Mouse (Mus musculus) testis, adult 2 months (tissue): ENCODE results near the gene Kalrn.

Experiments used
- CTCF ChIP-seq: fragments of 200-500 bp; IDR thresholded peaks from 2 replicates; pipeline ENCODE4 v1.5.1; 2012; ENCODE audit warnings: low read depth, mild to moderate bottlenecking, inconsistent platforms, low read length, moderate library complexity; ENCODE audit not compliant: control insufficient read depth, insufficient read depth, insufficient replicate concordance
- POLR2A ChIP-seq: fragments of 200-500 bp; IDR thresholded peaks from 2 replicates; pipeline ENCODE4 v1.6.1; 2012; ENCODE audit warnings: low read depth, mild to moderate bottlenecking, inconsistent platforms, low read length, moderate library complexity; ENCODE audit not compliant: control insufficient read depth

DNA sequence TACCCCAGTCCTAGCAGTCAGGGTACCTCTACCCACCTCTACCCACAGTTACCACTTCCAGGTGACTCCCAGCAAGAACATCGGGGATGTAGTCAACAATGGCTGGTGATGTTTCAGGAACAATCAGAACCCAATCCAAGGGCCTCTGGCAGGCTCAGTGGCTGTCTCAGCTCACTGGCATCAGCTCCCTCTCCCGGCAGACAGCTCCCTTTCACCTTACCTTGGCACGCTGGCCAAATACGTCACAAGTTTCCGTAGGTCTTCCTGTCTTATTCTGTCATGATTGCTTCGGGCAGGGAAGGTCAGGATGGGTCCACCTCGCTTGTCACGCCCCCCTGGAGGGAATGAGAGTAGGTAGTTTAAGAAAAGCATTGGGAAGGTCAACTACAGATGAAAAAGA lies 188.3 kb downstream of the Kalrn start:
- TF ChIP-seq CTCF (no peak), POLR2A (no peak)
